Mouse (Mus musculus) midbrain, embryonic 13.5 days (tissue): ENCODE data around the gene Olfr1434. TPM values are rescaled to one million over a fixed set of nuclear protein-coding genes. Genes with fewer than 3 reads are reported as not detected.
"Not testable (repeated sequence)": the region's sequence is repeated elsewhere in the genome, so short reads cannot be mapped to it uniquely, and the experiment has no call there.

Source experiments
- ATAC-seq: fragments of 200-750 bp; cut with Nextera tagmentation; 2 replicates; pipeline ENCODE4 v1.8.0; 2017; ENCODE audit warnings: mild to moderate bottlenecking, moderate TSS enrichment, moderate library complexity
- H3K27ac ChIP-seq: fragments of 300-500 bp; sonication (generic); 2 replicates; pipeline ENCODE4 v1.5.1; 2015; ENCODE audit warnings: inconsistent platforms, mild to moderate bottlenecking, moderate library complexity
- H3K27me3 ChIP-seq: fragments of 300-500 bp; sonication (generic); 2 replicates; pipeline ENCODE4 v1.6.1; 2015; ENCODE audit warnings: mild to moderate bottlenecking, inconsistent platforms
- H3K36me3 ChIP-seq: fragments of 300-500 bp; sonication (generic); 2 replicates; pipeline ENCODE4 v1.6.1; 2015; ENCODE audit warnings: mild to moderate bottlenecking, inconsistent platforms
- H3K4me1 ChIP-seq: fragments of 300-500 bp; sonication (generic); replicated peaks from 2 replicates; pipeline ENCODE4 v1.6.1; 2015; ENCODE audit warnings: inconsistent platforms
- H3K4me2 ChIP-seq: fragments of 300-500 bp; sonication (generic); replicated peaks from 2 replicates; pipeline ENCODE4 v1.6.1; 2015; ENCODE audit warnings: moderate library complexity, mild to moderate bottlenecking, inconsistent platforms
- H3K4me3 ChIP-seq: fragments of 300-500 bp; sonication (generic); replicated peaks from 2 replicates; pipeline ENCODE4 v1.5.1; 2015; ENCODE audit warnings: mild to moderate bottlenecking, inconsistent platforms
- H3K9ac ChIP-seq: fragments of 300-500 bp; sonication (generic); replicated peaks from 2 replicates; pipeline ENCODE4 v1.6.1; 2015; ENCODE audit warnings: mild to moderate bottlenecking, inconsistent platforms
- H3K9me3 ChIP-seq: fragments of 300-500 bp; sonication (generic); 2 replicates; pipeline ENCODE4 v1.6.1; 2016; ENCODE audit warnings: mild to moderate bottlenecking, inconsistent platforms
- WGBS: fragments of 180-500 bp; shearing (Covaris S2); methylation state at CpG from one replicate; pipeline ENCODE4 v1.1.7; 2015; 5-methylcytosine and 5-hydroxymethylcytosine counted together
- polyA plus RNA-seq: library from polyadenylated mRNA; unstranded; fragments of >200 nt; fragmentation: Nextera tagmentation; extraction: Ambion mirVana; gene quantifications from 2 replicates; pipeline ENCODE4 v1.2.1, GENCODE M21; 2015

The Olfr1434 gene
- polyA plus RNA-seq: not detected in 2 replicates

DNA sequence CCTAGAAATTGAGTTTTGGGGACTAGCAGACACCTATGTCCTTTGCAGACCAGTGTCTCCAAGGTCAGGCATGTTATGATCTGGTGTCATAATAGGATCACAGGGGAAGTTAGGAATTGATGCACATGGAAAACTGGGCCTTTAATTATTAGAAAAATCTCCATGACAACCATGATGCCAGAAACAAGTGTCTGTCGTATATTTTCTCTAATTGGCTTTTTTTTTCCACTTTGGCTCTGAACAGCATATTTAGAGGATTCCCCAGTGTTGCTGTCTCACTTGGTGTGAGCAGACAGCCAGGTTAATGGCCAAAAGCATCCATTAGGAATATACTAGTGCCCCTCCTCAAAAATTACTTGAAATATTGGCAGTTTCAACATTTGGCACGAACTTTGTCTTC is at the start of gene Olfr1434:
TSS of gene Olfr1434 (plus strand) at position 301 of the 400 bp plus-strand sequence.
- ATAC-seq: no peak
- Histone ChIP-seq H3K4me1 (no peaks in the 10 kb centered on the region), H3K4me3 (no peak within 1 kb of the TSS), H3K36me3 (no peaks in the 10 kb centered on the region), H3K9me3 (no peaks in the 10 kb centered on the region), H3K27ac (no peak within 1 kb of the TSS), H3K4me2 (no peak within 1 kb of the TSS), H3K9ac (no peak within 1 kb of the TSS), H3K27me3 (no peaks in the 10 kb centered on the region)
- 84% methylated on average over 2 of the region's 2 CpGs for WGBS

DNA sequence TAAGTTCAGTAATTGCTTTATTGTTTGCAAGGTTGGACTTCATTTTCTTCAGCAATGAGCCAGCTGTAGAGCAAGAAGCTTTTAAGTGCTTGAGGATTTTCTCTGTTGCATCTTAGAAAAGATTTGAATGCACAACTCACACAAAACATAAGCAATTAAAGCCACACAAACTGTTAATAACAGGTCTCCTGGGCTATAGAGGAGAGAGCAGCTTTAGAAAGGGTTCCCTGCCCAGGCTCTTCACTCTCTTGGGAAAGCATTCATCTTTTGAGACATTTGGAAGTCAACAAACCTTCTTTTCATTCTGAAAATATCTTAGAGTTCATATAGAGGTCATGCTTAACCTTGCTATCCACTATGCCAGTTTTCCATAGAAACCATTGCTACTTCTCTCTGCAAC is 47.2 kb upstream of the Olfr1434 start, which contains the start of gene Olfr1432:
TSS of gene Olfr1432 (minus strand) at position 101 of the 400 bp plus-strand sequence.
- not testable (repeated sequence) for H3K4me3 ChIP-seq, ATAC-seq, H3K9ac ChIP-seq, H3K4me1 ChIP-seq, H3K4me2 ChIP-seq, H3K27me3 ChIP-seq, H3K36me3 ChIP-seq, H3K9me3 ChIP-seq, H3K27ac ChIP-seq

- Histone ChIP-seq H3K9ac (no peak within 1 kb of the TSS), H3K36me3 (no peaks in the 10 kb centered on the region), H3K4me2 (no peak within 1 kb of the TSS), H3K27ac (no peak within 1 kb of the TSS), H3K27me3 (no peaks in the 10 kb centered on the region), H3K4me3 (no peak within 1 kb of the TSS), H3K4me1 (no peaks in the 10 kb centered on the region), H3K9me3 (no peaks in the 10 kb centered on the region)
- ATAC-seq: no peak
- WGBS: 91% methylated on average over 1 of the region's 1 CpGs
These were observed 38.1 kb upstream of the Olfr1434 start, which contains the start of gene Olfr262 for GRCm38 (mm10) chr19:12241559-12241958. TSS of gene Olfr262 (minus strand) at chr19:12241659.

DNA sequence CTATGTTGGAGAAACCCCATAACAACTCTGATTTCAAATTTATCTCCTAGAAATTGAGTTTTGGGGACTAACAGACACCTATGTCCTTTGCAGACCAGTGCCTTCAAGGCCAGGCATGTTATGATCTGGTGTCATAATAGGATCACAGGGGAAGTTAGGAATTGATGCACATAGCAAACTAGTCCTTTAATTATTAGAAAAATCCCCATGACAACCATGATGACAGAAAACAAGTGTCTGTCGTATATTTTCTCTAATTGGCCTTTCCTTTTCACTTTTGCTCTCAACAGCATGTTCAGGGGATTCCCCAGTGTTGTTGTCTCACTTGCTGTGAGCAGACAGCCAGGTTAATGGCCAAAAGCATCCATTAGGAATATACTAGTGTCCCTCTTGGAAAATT is 18.9 kb upstream of the Olfr1434 start, which contains the start of gene Olfr235:
TSS of gene Olfr235 (plus strand) at position 301 of the 400 bp plus-strand sequence.
- no peak within 1 kb of the TSS for H3K9ac ChIP-seq
- H3K4me3 ChIP-seq: no peak within 1 kb of the TSS
- ATAC-seq: no peak
- no peak within 1 kb of the TSS for H3K27ac ChIP-seq
- no peaks in the 10 kb centered on the region for H3K36me3 ChIP-seq
- no peaks in the 10 kb centered on the region for H3K27me3 ChIP-seq
- no peaks in the 10 kb centered on the region for H3K4me1 ChIP-seq
- H3K9me3 ChIP-seq: no peaks in the 10 kb centered on the region
- 68% methylated on average over 1 of the region's 1 CpGs for WGBS
- no peak within 1 kb of the TSS for H3K4me2 ChIP-seq

DNA sequence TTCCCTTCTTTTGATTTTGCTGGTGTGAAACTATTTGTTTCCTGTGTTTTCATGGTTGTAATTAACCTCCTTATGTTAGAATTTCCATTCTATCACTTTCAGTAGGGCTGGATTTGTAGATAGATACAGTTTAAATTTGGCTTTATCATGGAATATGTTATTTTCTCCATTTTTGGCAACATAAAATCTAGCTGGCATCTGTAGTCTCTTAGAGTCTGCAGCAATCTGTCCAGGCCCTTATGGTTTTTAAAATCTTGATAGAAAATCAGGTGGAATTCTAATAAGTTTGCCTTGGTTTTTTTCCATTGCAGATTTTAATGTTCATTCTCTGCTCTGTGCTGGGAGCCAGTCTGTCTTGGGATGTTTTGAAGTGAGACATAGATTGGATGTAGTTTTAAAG is 13.3 kb downstream of the Olfr1434 start:
- H3K4me2 ChIP-seq: no peak overlapping the region
- no peaks in the 10 kb centered on the region for H3K4me1 ChIP-seq
- no peak for ATAC-seq
- no peak overlapping the region for H3K9ac ChIP-seq
- no peaks in the 10 kb centered on the region for H3K9me3 ChIP-seq
- no peak overlapping the region for H3K4me3 ChIP-seq
- H3K36me3 ChIP-seq: no peaks in the 10 kb centered on the region
- no peak overlapping the region for H3K27ac ChIP-seq
- no peaks in the 10 kb centered on the region for H3K27me3 ChIP-seq

DNA sequence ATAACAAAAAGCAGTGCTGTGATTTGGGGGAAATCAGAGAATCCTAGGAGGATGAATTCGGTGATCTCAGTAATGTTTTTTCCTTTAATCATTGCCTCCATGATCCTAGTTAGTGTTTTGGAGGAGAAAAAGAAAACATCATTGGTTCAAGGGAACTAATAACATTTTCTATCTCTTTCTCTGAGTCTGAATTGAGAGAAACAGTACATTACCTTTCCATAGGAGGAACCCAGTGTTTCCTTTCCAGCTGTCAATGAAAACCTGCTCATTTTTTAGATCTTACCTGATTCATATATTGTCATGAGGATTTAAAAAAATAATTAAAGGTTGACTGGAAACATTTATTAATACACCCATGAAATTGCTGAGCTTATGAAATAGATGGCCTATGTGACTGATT is 19.4 kb downstream of the Olfr1434 start, which contains the start of gene Olfr1436:
TSS of gene Olfr1436 (minus strand) at position 101 of the 400 bp plus-strand sequence.
- not testable (repeated sequence) for H3K36me3 ChIP-seq, H3K9me3 ChIP-seq, H3K4me2 ChIP-seq, H3K27me3 ChIP-seq, H3K4me3 ChIP-seq, H3K4me1 ChIP-seq, ATAC-seq, H3K27ac ChIP-seq, H3K9ac ChIP-seq
- WGBS: 69% methylated on average over 1 of the region's 1 CpGs

- Histone ChIP-seq H3K9me3 (no peaks in the 10 kb centered on the region), H3K4me1 (no peaks in the 10 kb centered on the region), H3K9ac (no peak within 1 kb of the TSS), H3K27ac (no peak within 1 kb of the TSS), H3K4me3 (no peak within 1 kb of the TSS), H3K36me3 (no peaks in the 10 kb centered on the region), H3K4me2 (no peak within 1 kb of the TSS), H3K27me3 (no peaks in the 10 kb centered on the region)
- ATAC-seq: no peak
- 81% methylated on average over 2 of the region's 2 CpGs for WGBS
These were observed 45.3 kb downstream of the Olfr1434 start, which contains the start of gene Olfr1437 for GRCm38 (mm10) chr19:12325001-12325400. TSS of gene Olfr1437 (minus strand) at chr19:12325101.

Other genes starting within 250 kb of the Olfr1434 start
- not detected in 2 replicates for gene Olfr1423, start 238.5 kb upstream of the Olfr1434 start, polyA plus RNA-seq
- gene Olfr1424, start 217.2 kb upstream of the Olfr1434 start, polyA plus RNA-seq: not detected in 2 replicates
- not detected in 2 replicates for gene Olfr1425, start 202.1 kb upstream of the Olfr1434 start, polyA plus RNA-seq
- not detected in 2 replicates for gene Olfr1426, start 187.8 kb upstream of the Olfr1434 start, polyA plus RNA-seq
- gene Olfr1427, start 176.5 kb upstream of the Olfr1434 start, polyA plus RNA-seq: not detected in 2 replicates
- gene Olfr1428, start 164.0 kb upstream of the Olfr1434 start, polyA plus RNA-seq: not detected in 2 replicates
- gene Olfr76, start 156.7 kb upstream of the Olfr1434 start, polyA plus RNA-seq: not detected in 2 replicates
- not detected in 2 replicates for gene Olfr1555-ps1, start 109.7 kb upstream of the Olfr1434 start, polyA plus RNA-seq
- gene Olfr1431, start 79.2 kb upstream of the Olfr1434 start, polyA plus RNA-seq: not detected in 2 replicates
- not detected in 2 replicates for gene Olfr1432, start 47.3 kb upstream of the Olfr1434 start, polyA plus RNA-seq
- not detected in 2 replicates for gene Olfr262, start 38.2 kb upstream of the Olfr1434 start, polyA plus RNA-seq
- not detected in 2 replicates for gene Olfr235, start 18.8 kb upstream of the Olfr1434 start, polyA plus RNA-seq
- not detected in 2 replicates for gene Olfr1436, start 19.3 kb downstream of the Olfr1434 start, polyA plus RNA-seq
- not detected in 2 replicates for gene Olfr1437, start 45.2 kb downstream of the Olfr1434 start, polyA plus RNA-seq
- not detected in 2 replicates for gene Olfr1438-ps1, start 56.1 kb downstream of the Olfr1434 start, polyA plus RNA-seq
- not detected in 2 replicates for gene Olfr1440, start 107.4 kb downstream of the Olfr1434 start, polyA plus RNA-seq
- gene Olfr1441, start 137.6 kb downstream of the Olfr1434 start, polyA plus RNA-seq: not detected in 2 replicates
- not detected in 2 replicates for gene Pfpl, start 148.1 kb downstream of the Olfr1434 start, polyA plus RNA-seq
- 0.54 and 0.57 TPM in 2 replicates for gene Mpeg1, start 180.9 kb downstream of the Olfr1434 start, polyA plus RNA-seq
- gene Dtx4, start 221.6 kb downstream of the Olfr1434 start, polyA plus RNA-seq: 36.6 and 40.7 TPM in 2 replicates